Mouse (Mus musculus) stomach, embryonic 15.5 days (tissue): ENCODE data around the gene Tmem170. TPM values are rescaled to one million over a fixed set of nuclear protein-coding genes. Genes with fewer than 3 reads are reported as not detected.

Source experiments
- polyA plus RNA-seq: library from polyadenylated mRNA; unstranded; fragments of >200 nt; fragmentation: Nextera tagmentation; extraction: Ambion mirVana; gene quantifications from 2 replicates; pipeline ENCODE4 v1.2.1, GENCODE M21; 2015

Tmem170 gene
- polyA plus RNA-seq, 1 experiment from 2014 or later: 12.8 TPM

Other genes starting within 250 kb of the Tmem170 start
- 1.2 and 1.7 TPM in 2 replicates for gene Ldhd, start 246.4 kb downstream of the Tmem170 start, polyA plus RNA-seq
- 17.7 and 19.8 TPM in 2 replicates for gene Zfp1, start 233.3 kb downstream of the Tmem170 start, polyA plus RNA-seq
- 3,283 and 4,119 TPM in 2 replicates for gene Ctrb1, start 185.7 kb downstream of the Tmem170 start, polyA plus RNA-seq
- 38.7 and 39.7 TPM in 2 replicates for gene Bcar1, start 132.9 kb downstream of the Tmem170 start, polyA plus RNA-seq
- gene Cfdp1, start 22.5 kb downstream of the Tmem170 start, polyA plus RNA-seq: 195 and 208 TPM in 2 replicates
- 2.0 and 2.2 TPM in 2 replicates for gene Chst5, start 33.7 kb upstream of the Tmem170 start, polyA plus RNA-seq
- gene Tmem231, start 57.1 kb upstream of the Tmem170 start, polyA plus RNA-seq: 10.8 and 13.1 TPM in 2 replicates
- gene Gabarapl2, start 64.0 kb upstream of the Tmem170 start, polyA plus RNA-seq: 189 and 205 TPM in 2 replicates
- gene Adat1, start 115.6 kb upstream of the Tmem170 start, polyA plus RNA-seq: 8.5 and 10.0 TPM in 2 replicates
- 166 and 185 TPM in 2 replicates for gene Kars, start 134.6 kb upstream of the Tmem170 start, polyA plus RNA-seq
- gene Terf2ip, start 134.6 kb upstream of the Tmem170 start, polyA plus RNA-seq: 22.2 and 23.1 TPM in 2 replicates
- 0.31 and 0.39 TPM in 2 replicates for gene Gm6793, start 138.3 kb upstream of the Tmem170 start, polyA plus RNA-seq